Mouse (Mus musculus) left cerebral cortex, adult 11 months (tissue): ENCODE results near the gene Sap30l.
"Not testable (repeated sequence)": the region's sequence is repeated elsewhere in the genome, so short reads cannot be mapped to it uniquely, and the experiment has no call there.

Source experiments
- DNase-seq: peaks from one replicate; pipeline ENCODE4 v3.0.0; 2022; ENCODE audit warnings: low spot score

The Sap30l gene

GRCm38 (mm10) chr11:57831861-57832260 is 30.4 kb downstream of the Sap30l start:
- no peak for DNase-seq

GRCm38 (mm10) chr11:57832552-57833201 is 31.2 kb downstream of the Sap30l start, which contains the start of gene Hand1:
Hand1 (minus strand) TSS chr11:57832818.
- no peak for DNase-seq

GRCm38 (mm10) chr11:57833296-57833977 is 32.0 kb downstream of the Sap30l start:
- no peak for DNase-seq

- no peak for DNase-seq
These were observed 32.6 kb downstream of the Sap30l start for GRCm38 (mm10) chr11:57834031-57834430.

GRCm38 (mm10) chr11:57835331-57835730 is 33.9 kb downstream of the Sap30l start:
- no peak for DNase-seq

- DNase-seq, result no peak
These were observed 34.5 kb downstream of the Sap30l start for GRCm38 (mm10) chr11:57835931-57836330.

GRCm38 (mm10) chr11:57836401-57836800 is 35.0 kb downstream of the Sap30l start:
- DNase-seq, result no peak

- DNase-seq, result no peak
These were observed 35.6 kb downstream of the Sap30l start for GRCm38 (mm10) chr11:57836872-57837680.

GRCm38 (mm10) chr11:57837861-57838680 is 36.6 kb downstream of the Sap30l start:
- DNase-seq, result no peak

- DNase-seq, result no peak
These were observed 39.5 kb downstream of the Sap30l start for GRCm38 (mm10) chr11:57840986-57841385.

GRCm38 (mm10) chr11:57841391-57841790 is 40.0 kb downstream of the Sap30l start:
- no peak for DNase-seq

GRCm38 (mm10) chr11:57846421-57847363 is 45.3 kb downstream of the Sap30l start:
- DNase-seq, result not testable (repeated sequence)

GRCm38 (mm10) chr11:57847396-57847795 is 46.0 kb downstream of the Sap30l start:
- no peak for DNase-seq

- DNase-seq, result no peak
These were observed 48.9 kb downstream of the Sap30l start for GRCm38 (mm10) chr11:57850298-57850697.

- DNase-seq, result no peak
These were observed 49.5 kb downstream of the Sap30l start for GRCm38 (mm10) chr11:57850931-57851330.

- DNase-seq, result no peak
These were observed 52.1 kb downstream of the Sap30l start for GRCm38 (mm10) chr11:57853571-57853970.

- DNase-seq, result no peak
These were observed 56.3 kb downstream of the Sap30l start for GRCm38 (mm10) chr11:57857709-57858108.
